Mouse (Mus musculus): ENCODE data around the gene Zwint. TPM values are rescaled to one million over a fixed set of nuclear protein-coding genes. Genes with fewer than 3 reads are reported as not detected.

The Zwint gene
- 131 TPM for polyA plus RNA-seq (2017; shearing (Covaris generic))

GRCm38 (mm10) chr10:72654270-72655016, at the start of gene Zwint:
Zwint (plus strand) TSS chr10:72654845.

